Mouse (Mus musculus): ENCODE data around the gene Gphn.

GRCm38 (mm10) chr12:78219191-78219825 lies 6.9 kb upstream of the Gphn start:
- TF ChIP-seq MAX (IDR thresholded peaks at IDR 0.05; ENCODE audit: low read length), result no peak
- no peak for TF ChIP-seq CTCF (IDR thresholded peaks at IDR 0.05 in 2 of 3, conservative IDR thresholded peaks at IDR 0.05 in 1 of 3; ENCODE audit: control insufficient read depth in 1 of 3, insufficient read depth in 1 of 3, low read depth in 2 of 3, low read length in 3 of 3, poor library complexity in 1 of 3, severe bottlenecking in 1 of 3)
- TF ChIP-seq USF1 (IDR thresholded peaks at IDR 0.05; ENCODE audit: low read depth, low read length), result no peak
- no peak for TF ChIP-seq NRF1 (IDR thresholded peaks at IDR 0.05; ENCODE audit: insufficient read depth, low read depth, low read length, poor library complexity, severe bottlenecking)
- TF ChIP-seq POLR2A (IDR thresholded peaks at IDR 0.05; ENCODE audit: control insufficient read depth in 1 of 2, insufficient read depth in 1 of 2, low read depth in 1 of 2, low read length in 2 of 2, poor library complexity in 1 of 2), result no peak
- TF ChIP-seq MEF2A (IDR thresholded peaks at IDR 0.05; ENCODE audit: extremely low read depth, insufficient replicate concordance, low read depth, low read length, poor library complexity, severe bottlenecking), result no peak
- no peak for TF ChIP-seq GABPA (IDR thresholded peaks at IDR 0.05; ENCODE audit: low read depth, low read length)
- TF ChIP-seq CHD2 (IDR thresholded peaks at IDR 0.05; ENCODE audit: low read length), result no peak
- TF ChIP-seq KAT2A (conservative IDR thresholded peaks at IDR 0.05; ENCODE audit: low read depth, low read length), result no peak
- no peak for TF ChIP-seq ETS1 (IDR thresholded peaks at IDR 0.05; ENCODE audit: low read depth, low read length)
- TF ChIP-seq E2F4 (IDR thresholded peaks at IDR 0.05; ENCODE audit: borderline replicate concordance, low read depth, low read length), result no peak
- TF ChIP-seq ZNF384 (IDR thresholded peaks at IDR 0.05; ENCODE audit: low read depth, low read length), result no peak
- no peak for TF ChIP-seq TBP (IDR thresholded peaks at IDR 0.05; ENCODE audit: low read depth, low read length)

Data from MEL (cell line).